Mouse (Mus musculus) CD8-positive naive resting alpha-beta T cell, adult 57 days (primary cell): ENCODE data around the gene 4931428L18Rik. TPM values are rescaled to one million over a fixed set of nuclear protein-coding genes. Genes with fewer than 3 reads are reported as not detected.

Experiments used
- total RNA-seq: library from RNA; stranded (reverse); gene quantifications from one replicate; pipeline ENCODE4 v1.2.4, GENCODE M21; 2023

4931428L18Rik gene
- not detected for total RNA-seq

GRCm38 (mm10) chr1:31222564-31222963 lies at the start of gene 4931428L18Rik, which contains the start of gene Pih1d3:
Gene 4931428L18Rik, minus strand, starts transcription at chr1:31222684.
Gene Pih1d3, plus strand, starts transcription at chr1:31222838.

GRCm38 (mm10) chr1:31176101-31176500 lies 46.4 kb downstream of the 4931428L18Rik start, which contains the start of gene Lgsn:
Gene Lgsn, plus strand, starts transcription at chr1:31176401.

GRCm38 (mm10) chr1:30977868-30978267 lies 244.6 kb downstream of the 4931428L18Rik start, which contains the start of gene AC153137.1:
Gene AC153137.1, minus strand, starts transcription at chr1:30977968.

Other genes with a start within 250 kb of the 4931428L18Rik start
- gene AC153137.1, start 244.7 kb downstream of the 4931428L18Rik start, total RNA-seq = not detected
- not detected for gene Lgsn, start 46.3 kb downstream of the 4931428L18Rik start, total RNA-seq
- not detected for gene Pih1d3, start 154 bp upstream of the 4931428L18Rik start, total RNA-seq